Mouse (Mus musculus): ENCODE results near the gene Ssr1. TPM values are rescaled to one million over a fixed set of nuclear protein-coding genes. Genes with fewer than 3 reads are reported as not detected.

Gene Ssr1
- 100 to 1,000 TPM in 1 of 2 experiments, 10 to 100 TPM in 1; 96.1 to 101 TPM for total RNA-seq (2021)
- long read RNA-seq, experiment 1, full-length matches to known transcripts = 100 of 123 reads
- long read RNA-seq, experiment 1, partial matches to known transcripts = 1 of 123 reads
- long read RNA-seq, experiment 1, other reads (novel, unspliced or antisense) = 22 of 123 reads
- long read RNA-seq, experiment 2, full-length matches to known transcripts = 81 of 100 reads
- long read RNA-seq, experiment 2, partial matches to known transcripts = 2 of 100 reads
- long read RNA-seq, experiment 2, other reads (novel, unspliced or antisense) = 17 of 100 reads

DNA sequence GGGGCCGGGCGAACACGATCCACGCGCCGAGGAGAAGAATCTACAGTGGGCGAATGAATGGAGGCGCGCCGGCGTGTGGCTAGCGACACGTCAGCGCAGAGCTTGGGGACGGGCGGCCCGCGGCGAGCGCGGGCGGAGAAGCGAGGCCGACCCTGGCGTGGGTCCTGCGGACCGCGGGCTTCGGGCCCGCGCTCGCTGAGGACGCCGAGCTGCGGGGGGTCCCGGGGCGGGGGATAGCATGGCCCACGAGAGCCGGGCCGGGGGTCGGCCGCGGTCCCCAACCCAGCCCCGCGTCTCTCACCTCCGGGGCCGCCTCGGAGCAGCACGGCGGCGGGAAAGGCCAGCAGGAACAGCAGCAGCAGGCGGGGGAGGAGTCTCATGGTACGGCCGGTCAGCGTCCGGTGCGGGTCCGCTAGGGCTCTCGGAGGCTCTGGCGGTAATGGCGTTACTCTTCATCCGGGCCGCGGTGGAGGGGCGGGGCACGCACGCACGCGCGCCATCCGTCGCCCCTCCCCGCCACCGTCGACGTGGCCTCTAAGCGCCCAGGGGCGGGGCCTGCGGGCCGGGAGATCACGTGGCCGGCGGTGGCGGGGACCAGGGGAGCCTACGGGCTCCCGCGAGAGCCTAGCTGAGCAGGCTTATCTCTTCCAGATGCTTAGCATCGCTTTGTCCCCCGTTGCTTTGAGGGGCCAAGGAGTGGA, at the start of gene Ssr1:
Gene Ssr1 (minus strand): TSS at position 514 of the 701 bp plus-strand sequence.
- intact Hi-C loops (cut with DNase I) = loop anchor here (2.0 to 5.0 kb wide), 2 partner anchors 43 to 208 kb away; partner anchors contain the start of genes Cage1, Riok1 and Snrnp48
- H3K27ac ChIP-seq = peak within 1 kb of the TSS; percentile 94
- peak; percentile 96 to 97 for DNase-seq (ENCODE audit: extremely low spot score in 1 of 2, low spot score in 2 of 2)
- peak within 1 kb of the TSS; percentile 95 for H3K4me3 ChIP-seq
- no peak for TF ChIP-seq CTCF (IDR thresholded peaks at IDR 0.05)

DNA sequence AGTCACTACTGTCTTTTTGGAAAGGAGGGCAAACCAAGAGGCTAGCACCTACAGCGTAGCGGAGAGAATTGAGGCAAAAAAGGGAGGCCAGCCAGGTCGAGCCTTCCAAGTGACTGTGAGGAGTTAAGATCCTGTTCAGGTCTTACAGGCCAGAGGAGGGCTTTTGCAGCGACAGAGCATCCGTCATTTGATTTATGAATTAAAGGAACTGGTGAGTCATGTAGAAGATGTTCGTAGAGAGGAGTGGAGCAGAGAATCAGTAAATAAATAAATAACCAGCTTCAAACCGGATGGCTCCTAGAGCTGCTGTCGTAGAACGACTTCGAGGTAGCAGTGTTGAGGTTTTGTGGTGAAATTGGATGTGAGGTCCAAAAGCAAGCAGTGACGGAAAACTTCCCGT, 43.8 kb upstream of the Ssr1 start:
- TF ChIP-seq CTCF (IDR thresholded peaks at IDR 0.05) = no peak
- H3K4me3 ChIP-seq = peak overlapping the region; percentile 84
- intact Hi-C loops (cut with DNase I) = loop anchor here (2.0 to 5.0 kb wide), 3 partner anchors 43 to 585 kb away; partner anchors contain the start of gene Ssr1
- H3K27ac ChIP-seq = peak overlapping the region; percentile 84; the same call in 1 of the 2 replicates
- DNase-seq (ENCODE audit: extremely low spot score in 1 of 2, low spot score in 2 of 2) = no peak

DNA sequence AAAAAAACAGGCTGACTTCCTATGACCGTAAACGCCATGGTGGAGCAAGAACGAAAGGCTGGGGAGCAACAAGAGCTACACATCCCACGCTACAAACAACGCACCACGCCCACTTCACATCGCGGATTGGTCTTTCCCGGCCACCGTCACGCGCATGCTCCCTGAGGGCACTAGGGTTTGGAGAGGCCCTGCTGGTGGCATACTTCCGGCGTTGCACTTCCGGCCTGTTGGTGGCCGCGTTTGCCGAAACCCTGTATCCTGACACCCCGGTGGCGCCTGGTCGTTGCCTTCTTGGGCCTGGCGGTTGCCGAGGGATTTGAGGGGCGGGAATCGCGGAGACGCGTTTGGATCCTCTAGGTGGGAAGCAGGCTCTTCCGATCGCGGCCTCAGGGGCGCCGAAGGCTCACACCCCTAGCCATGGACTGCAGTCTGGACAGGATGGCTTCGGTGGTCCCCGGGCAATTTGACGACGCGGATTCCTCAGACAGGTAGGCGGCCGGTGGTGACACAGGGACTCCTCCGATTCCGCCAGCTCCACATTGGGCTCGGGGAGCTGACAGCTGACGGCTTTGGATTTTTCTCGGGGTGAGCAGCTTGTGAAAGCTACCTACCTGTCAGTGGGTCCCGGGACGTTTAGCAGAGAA, 43.1 kb upstream of the Ssr1 start, which contains the start of gene Cage1:
Gene Cage1 (minus strand): TSS at position 26 of the 644 bp plus-strand sequence.
- intact Hi-C loops (cut with DNase I) = loop anchor here (2.0 to 5.0 kb wide), 3 partner anchors 42 to 584 kb away; partner anchors contain the start of gene Ssr1
- DNase-seq (ENCODE audit: extremely low spot score in 1 of 2, low spot score in 2 of 2) = peak; percentile 96
- peak; percentile 45 for TF ChIP-seq CTCF (IDR thresholded peaks at IDR 0.05)
- Histone ChIP-seq H3K27ac (peak within 1 kb of the TSS; percentile 84), H3K4me3 (peak within 1 kb of the TSS; percentile 84)

DNA sequence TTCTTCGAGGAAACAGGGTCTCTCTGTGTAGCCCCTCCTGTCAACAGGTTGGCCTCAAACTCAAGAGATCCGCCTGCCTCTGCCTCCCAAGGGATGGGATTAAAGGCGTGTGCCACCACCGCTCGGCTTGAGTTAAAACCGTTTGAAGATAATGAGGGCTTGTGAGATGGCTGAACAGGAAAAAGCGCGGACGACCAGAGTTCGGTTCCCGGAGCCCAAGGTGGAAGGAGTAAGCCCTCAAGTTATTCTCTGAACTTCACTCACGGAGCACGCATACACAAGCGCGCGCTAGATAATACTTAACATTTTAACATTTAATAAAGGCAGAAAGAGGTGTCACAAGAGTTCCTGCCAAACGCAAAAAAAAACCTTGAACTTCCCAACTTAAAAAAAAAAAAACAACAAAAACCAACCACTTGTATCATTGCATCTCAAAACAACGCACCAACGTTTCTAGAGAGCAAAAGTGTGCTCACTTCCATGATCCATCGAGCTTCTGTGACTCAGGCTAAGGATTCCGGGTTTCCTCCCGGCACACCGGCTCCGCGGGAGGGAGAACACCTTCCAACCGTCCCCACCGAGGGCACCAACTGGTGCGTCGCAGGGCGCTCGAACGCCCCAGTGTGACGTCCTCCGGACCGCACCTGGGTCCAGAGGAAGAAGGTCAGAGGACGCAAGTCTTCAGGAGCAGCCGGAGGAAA, 42.5 kb upstream of the Ssr1 start, which contains the start of gene Riok1:
Gene Riok1 (plus strand): TSS at position 653 of the 701 bp plus-strand sequence.
- peak within 1 kb of the TSS; percentile 84 for H3K4me3 ChIP-seq
- intact Hi-C loops (cut with DNase I) = loop anchor here (2.0 to 5.0 kb wide), 3 partner anchors 42 to 584 kb away; partner anchors contain the start of gene Ssr1
- TF ChIP-seq CTCF (IDR thresholded peaks at IDR 0.05) = no peak
- H3K27ac ChIP-seq = peak within 1 kb of the TSS; percentile 84
- no peak for DNase-seq (ENCODE audit: extremely low spot score in 1 of 2, low spot score in 2 of 2)

DNA sequence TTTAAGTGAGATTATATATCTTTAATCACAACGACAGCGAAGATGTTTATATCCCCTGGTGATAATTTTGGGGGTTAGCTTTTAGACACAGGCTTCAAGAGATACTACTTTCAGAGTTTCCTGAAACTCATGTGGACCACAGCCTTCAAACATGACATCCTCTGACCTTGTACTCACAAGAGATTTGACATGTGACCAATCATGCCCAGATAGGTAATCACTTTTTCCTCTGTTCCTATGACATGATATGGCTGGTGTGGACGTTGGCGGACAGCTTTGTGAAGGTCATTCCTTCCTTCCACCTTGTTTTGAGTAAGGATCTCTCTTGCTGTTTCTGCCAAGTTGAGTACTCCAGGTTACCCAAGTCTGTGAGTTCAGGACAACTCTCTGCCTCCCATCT, 34.4 kb upstream of the Ssr1 start:
- Histone ChIP-seq H3K27ac (no peak overlapping the region), H3K4me3 (no peak overlapping the region)
- no peak for TF ChIP-seq CTCF (IDR thresholded peaks at IDR 0.05)
- intact Hi-C loops (cut with DNase I) = no loop called here
- no peak for DNase-seq (ENCODE audit: extremely low spot score in 1 of 2, low spot score in 2 of 2)

DNA sequence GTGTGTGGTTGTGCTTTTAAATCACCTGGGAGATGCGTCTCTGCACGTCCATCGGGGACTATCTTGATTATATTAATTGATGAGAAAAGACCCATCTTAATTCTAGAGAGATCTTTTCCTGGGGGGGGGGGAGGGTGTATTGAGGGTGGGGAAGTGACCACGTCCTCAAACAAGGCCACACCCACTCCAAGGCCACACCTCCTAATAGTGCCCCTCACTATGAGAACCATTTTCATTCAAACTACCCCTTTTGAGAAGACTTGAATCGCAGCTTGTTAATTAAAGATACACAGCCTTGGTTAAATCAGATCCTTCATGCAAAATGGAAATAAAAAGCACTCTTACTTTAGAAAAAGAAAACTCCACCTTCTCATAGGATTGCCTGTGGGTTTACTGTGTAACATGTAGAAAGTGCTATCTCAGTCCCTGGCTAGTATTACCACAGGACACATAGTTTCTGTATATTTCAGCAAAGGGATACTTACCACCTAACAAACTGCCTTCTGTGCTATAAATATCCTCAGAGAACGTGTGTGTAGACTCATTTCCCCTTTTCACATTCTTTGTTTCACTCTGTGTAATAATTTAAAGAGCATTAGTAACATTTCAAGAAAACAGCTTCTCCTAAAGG, 33.7 kb upstream of the Ssr1 start:
- intact Hi-C loops (cut with DNase I) = no loop called here
- TF ChIP-seq CTCF (IDR thresholded peaks at IDR 0.05) = no peak
- H3K4me3 ChIP-seq = no peak overlapping the region
- no peak overlapping the region for H3K27ac ChIP-seq
- no peak for DNase-seq (ENCODE audit: extremely low spot score in 1 of 2, low spot score in 2 of 2)

DNA sequence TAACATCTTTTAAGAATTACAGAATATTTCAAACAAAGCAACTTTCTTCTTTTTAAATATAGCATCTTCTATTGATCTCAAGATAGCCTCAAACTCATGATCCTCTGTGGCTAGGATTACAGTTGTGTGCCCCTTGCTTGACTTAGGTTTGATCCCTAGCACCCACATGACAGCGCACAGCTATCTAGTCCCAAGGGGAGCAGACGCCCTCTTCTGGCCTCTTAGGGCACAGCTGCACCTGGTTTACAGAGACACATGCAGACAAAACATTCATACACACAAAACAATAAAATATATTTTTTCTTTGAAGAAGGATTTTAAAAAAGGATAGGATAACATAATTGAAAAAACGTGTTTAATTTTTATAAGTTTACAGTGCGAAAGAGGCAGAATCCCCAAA, 31.9 kb upstream of the Ssr1 start:
- no peak for DNase-seq (ENCODE audit: extremely low spot score in 1 of 2, low spot score in 2 of 2)
- intact Hi-C loops (cut with DNase I) = no loop called here
- no peak overlapping the region for H3K27ac ChIP-seq
- H3K4me3 ChIP-seq = no peak overlapping the region
- peak; percentile 12 for TF ChIP-seq CTCF (IDR thresholded peaks at IDR 0.05)

DNA sequence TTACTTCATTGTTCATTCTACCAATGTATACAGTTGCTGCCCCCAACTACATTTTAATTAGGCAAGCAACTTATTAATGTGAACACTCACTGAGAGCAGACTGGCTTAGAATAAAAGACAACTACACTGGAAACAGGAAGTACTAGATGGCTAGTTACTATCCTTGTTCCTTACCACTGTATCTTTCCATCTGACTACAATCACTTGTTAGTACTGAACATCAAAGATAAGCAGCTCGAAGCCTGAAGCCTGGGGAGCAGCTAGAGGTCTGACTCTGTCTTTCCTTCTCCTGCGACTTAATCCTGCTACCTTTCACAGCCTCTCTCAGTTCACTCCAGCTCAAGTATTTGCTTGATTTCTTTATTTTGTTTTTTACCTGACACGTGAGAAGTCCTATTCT, 24.8 kb upstream of the Ssr1 start:
- H3K4me3 ChIP-seq = no peak overlapping the region
- TF ChIP-seq CTCF (IDR thresholded peaks at IDR 0.05) = no peak
- intact Hi-C loops (cut with DNase I) = no loop called here

DNA sequence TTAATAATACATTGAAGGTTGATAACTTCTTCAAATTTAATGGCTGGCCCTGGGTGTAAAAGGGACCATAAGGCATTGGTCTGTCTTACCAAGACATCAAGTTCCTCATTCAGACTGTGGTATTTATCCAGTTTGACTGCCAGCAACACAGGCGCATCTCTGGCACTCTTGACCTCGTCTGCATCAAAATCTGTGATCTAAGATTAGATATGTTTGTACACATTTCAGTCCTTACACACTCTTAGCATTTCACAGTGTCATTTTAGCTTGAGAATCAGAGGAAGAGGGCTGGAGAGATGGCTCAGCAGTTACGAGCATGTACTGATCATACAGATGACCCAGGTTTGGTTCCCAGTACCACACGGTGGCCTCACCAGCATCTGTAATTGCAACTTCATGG, 21.6 kb upstream of the Ssr1 start:
- no peak for TF ChIP-seq CTCF (IDR thresholded peaks at IDR 0.05)

More for the DNA sequence above, 24.8 kb upstream of the Ssr1 start:
- no peak for DNase-seq (ENCODE audit: extremely low spot score in 1 of 2, low spot score in 2 of 2)
- no peak overlapping the region for H3K27ac ChIP-seq

DNA sequence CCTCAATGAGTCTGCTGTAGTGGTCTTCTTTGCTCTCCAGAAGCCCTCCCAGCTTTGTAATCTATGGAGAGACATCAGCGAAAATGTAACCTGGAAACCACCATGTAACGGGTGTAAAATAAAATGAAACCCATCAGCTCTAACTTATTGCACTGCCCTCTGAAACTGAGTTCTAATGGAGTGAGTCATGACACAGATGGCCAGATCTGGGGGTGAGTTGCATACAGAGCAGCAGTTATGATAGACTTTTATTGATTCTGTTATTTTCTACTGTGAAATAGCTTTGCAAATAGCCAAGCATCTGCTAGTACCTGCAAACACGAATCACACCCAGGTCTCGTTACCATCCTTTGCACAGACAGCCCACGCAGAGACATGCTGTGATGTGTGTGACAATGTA, 18.4 kb upstream of the Ssr1 start:
- intact Hi-C loops (cut with DNase I) = no loop called here
- Histone ChIP-seq H3K4me3 (no peak overlapping the region), H3K27ac (no peak overlapping the region)
- no peak for DNase-seq (ENCODE audit: extremely low spot score in 1 of 2, low spot score in 2 of 2)
- no peak for TF ChIP-seq CTCF (IDR thresholded peaks at IDR 0.05)

More for the DNA sequence above, 21.6 kb upstream of the Ssr1 start:
- DNase-seq (ENCODE audit: extremely low spot score in 1 of 2, low spot score in 2 of 2) = no peak
- intact Hi-C loops (cut with DNase I) = no loop called here
- Histone ChIP-seq H3K4me3 (no peak overlapping the region), H3K27ac (no peak overlapping the region)

DNA sequence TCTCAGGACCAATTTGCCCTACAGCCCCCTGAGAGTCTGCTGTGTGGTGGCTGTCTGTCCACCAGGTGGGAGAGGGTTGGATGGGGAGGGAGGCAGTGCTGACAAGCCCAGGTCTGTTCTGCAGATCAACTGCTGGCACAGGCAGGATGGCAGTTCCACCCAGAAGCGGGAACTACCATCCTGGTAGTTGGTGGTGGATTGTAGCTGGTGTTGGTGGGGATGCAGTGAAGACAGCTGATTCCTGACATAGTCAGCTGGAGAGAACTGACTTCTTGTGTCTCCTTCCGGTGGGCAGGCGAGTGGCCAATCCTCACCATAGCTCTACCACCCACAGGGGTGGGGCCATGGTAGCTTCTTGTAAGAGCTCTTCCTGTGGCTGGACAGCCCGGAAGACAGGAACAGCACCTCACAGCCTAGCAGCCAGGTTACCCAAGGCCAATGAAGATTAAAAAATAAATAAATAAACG, 16.5 kb upstream of the Ssr1 start:
- no peak for TF ChIP-seq CTCF (IDR thresholded peaks at IDR 0.05)
- H3K4me3 ChIP-seq = no peak overlapping the region
- no peak for DNase-seq (ENCODE audit: extremely low spot score in 1 of 2, low spot score in 2 of 2)
- intact Hi-C loops (cut with DNase I) = no loop called here
- no peak overlapping the region for H3K27ac ChIP-seq
